Mouse (Mus musculus): Measurements from ENCODE around the gene Mdga2.

GRCm38 (mm10) chr12:67118652-67119515 is 103.5 kb downstream of the Mdga2 start:
- TF ChIP-seq CTCF (IDR thresholded peaks at IDR 0.05; ENCODE audit: control insufficient read depth, insufficient read depth, insufficient read length) = no peak
- no peak for TF ChIP-seq FOSL1 (IDR thresholded peaks at IDR 0.05; ENCODE audit: insufficient read depth, low read length, poor library complexity, severe bottlenecking)
- TF ChIP-seq MAX (IDR thresholded peaks at IDR 0.05) = no peak
- TF ChIP-seq MYOG (IDR thresholded peaks at IDR 0.05; ENCODE audit: control insufficient read depth, extremely low read depth, insufficient read length) = no peak
- TF ChIP-seq MYOD1 (IDR thresholded peaks at IDR 0.05; ENCODE audit: control insufficient read depth, insufficient read length, low read depth) = no peak
- TF ChIP-seq CEBPB (IDR thresholded peaks at IDR 0.05; ENCODE audit: low read depth) = no peak
